Mouse (Mus musculus) lung, embryonic 14.5 days (tissue): Measurements from ENCODE around the gene Arhgef7. TPM values are rescaled to one million over a fixed set of nuclear protein-coding genes. Genes with fewer than 3 reads are reported as not detected.

Experiments used
- ATAC-seq: fragments of 200-750 bp; cut with Nextera tagmentation; 2 replicates; pipeline ENCODE4 v1.8.0; 2017; ENCODE audit warnings: mild to moderate bottlenecking, moderate TSS enrichment, moderate library complexity; ENCODE audit not compliant: insufficient read depth
- DNase-seq: peaks from one replicate; pipeline ENCODE4 v3.0.0-alpha.2; 2015
- H3K27ac ChIP-seq: fragments of 300-500 bp; sonication (generic); 2 replicates; pipeline ENCODE4 v1.5.1; 2014; ENCODE audit warnings: low read depth, mild to moderate bottlenecking, moderate library complexity
- H3K27me3 ChIP-seq: fragments of 300-500 bp; sonication (generic); 2 replicates; pipeline ENCODE4 v1.6.1; 2014; ENCODE audit warnings: low read length, control low read depth; ENCODE audit not compliant: insufficient read depth
- H3K36me3 ChIP-seq: fragments of 300-500 bp; sonication (generic); 2 replicates; pipeline ENCODE4 v1.6.1; 2014; ENCODE audit warnings: control low read depth; ENCODE audit not compliant: insufficient read depth
- H3K4me1 ChIP-seq: fragments of 300-500 bp; sonication (generic); 2 replicates; pipeline ENCODE4 v1.6.1; 2014; ENCODE audit warnings: antibody characterized with exemption, control low read depth; ENCODE audit not compliant: insufficient read depth
- H3K4me2 ChIP-seq: fragments of 300-500 bp; sonication (generic); 2 replicates; pipeline ENCODE4 v1.6.1; 2014; ENCODE audit warnings: mild to moderate bottlenecking
- H3K4me3 ChIP-seq: fragments of 300-500 bp; sonication (generic); 2 replicates; pipeline ENCODE4 v1.5.1; 2014; ENCODE audit warnings: low read depth, low read length
- H3K9ac ChIP-seq: fragments of 300-500 bp; sonication (generic); 2 replicates; pipeline ENCODE4 v1.6.1; 2014
- H3K9me3 ChIP-seq: fragments of 300-500 bp; sonication (generic); 2 replicates; pipeline ENCODE4 v1.6.1; 2016; ENCODE audit warnings: low read depth, low read length, control low read depth
- CTCF ChIP-seq: IDR thresholded peaks from 2 replicates; pipeline ENCODE4 v1.5.1; 2016; ENCODE audit warnings: antibody characterized with exemption, low read depth
- WGBS: fragments of 180-500 bp; shearing (Covaris S2); extraction: QIAGEN DNeasy Blood & Tissue Kit; methylation state at CpG from one replicate; pipeline ENCODE4 v1.1.7; 2014; 5-methylcytosine and 5-hydroxymethylcytosine counted together
- polyA plus RNA-seq: library from polyadenylated mRNA; unstranded; fragments of >200 nt; fragmentation: Nextera tagmentation; extraction: Ambion mirVana; gene quantifications from 2 replicates; pipeline ENCODE4 v1.2.1, GENCODE M21; 2014

Arhgef7 gene
- polyA plus RNA-seq, 1 experiment from 2014 or later = 41.6 TPM

GRCm38 (mm10) chr8:11717194-11717593, 10.3 kb upstream of the Arhgef7 start:
- Histone ChIP-seq H3K4me3 (no peak overlapping the region), H3K27me3 (no peaks in the 10 kb centered on the region; the same call in 1 of the 2 replicates), H3K9ac (no peak overlapping the region), H3K36me3 (no peaks in the 10 kb centered on the region), H3K27ac (no peak overlapping the region), H3K4me2 (no peak overlapping the region), H3K4me1 (no peaks in the 10 kb centered on the region), H3K9me3 (no peaks in the 10 kb centered on the region)
- DNase-seq (no peak), ATAC-seq (no peak)
- TF ChIP-seq CTCF = no peak
- WGBS = 53% methylated on average over 4 of the region's 4 CpGs

GRCm38 (mm10) chr8:11727273-11727650, 259 bp upstream of the Arhgef7 start:
- Histone ChIP-seq H3K9me3 (no peaks in the 10 kb centered on the region), H3K9ac (peak overlapping the region; percentile 54), H3K4me1 (no peaks in the 10 kb centered on the region), H3K4me3 (peak overlapping the region; percentile 54), H3K36me3 (no peaks in the 10 kb centered on the region), H3K27ac (no peak overlapping the region; the same call in 1 of the 2 replicates), H3K27me3 (peaks cover 58% of the 10 kb centered on the region), H3K4me2 (peak overlapping the region; percentile 93)
- TF ChIP-seq CTCF = no peak
- ATAC-seq = peak; percentile 18; the same call in 1 of the 2 replicates
- DNase-seq = no peak
- under 1% methylated on average over 22 of the region's 22 CpGs for WGBS

GRCm38 (mm10) chr8:11728482-11729295, 1.2 kb downstream of the Arhgef7 start:
- Histone ChIP-seq H3K4me2 (peak overlapping the region; percentile 93), H3K4me1 (no peaks in the 10 kb centered on the region), H3K9ac (peak overlapping the region; percentile 54), H3K36me3 (no peaks in the 10 kb centered on the region), H3K9me3 (no peaks in the 10 kb centered on the region), H3K27me3 (peaks cover 58% of the 10 kb centered on the region), H3K27ac (peak overlapping the region; percentile 63; the same call in 1 of the 2 replicates), H3K4me3 (peak overlapping the region; percentile 54)
- TF ChIP-seq CTCF = no peak
- WGBS = 2% methylated on average over 61 of the region's 61 CpGs
- ATAC-seq (peak; percentile 20), DNase-seq (peak; percentile 47)

- Histone ChIP-seq H3K27me3 (peaks cover 47% of the 10 kb centered on the region), H3K9ac (no peak overlapping the region)
- peak; percentile 17 for DNase-seq
Measured at GRCm38 (mm10) chr8:11730271-11730940, 2.9 kb downstream of the Arhgef7 start.

GRCm38 (mm10) chr8:11735672-11736235, 8.2 kb downstream of the Arhgef7 start:
- Histone ChIP-seq H3K4me2 (no peak overlapping the region), H3K9me3 (no peaks in the 10 kb centered on the region), H3K27ac (no peak overlapping the region), H3K9ac (no peak overlapping the region), H3K27me3 (peaks cover 3% of the 10 kb centered on the region; the same call in 1 of the 2 replicates), H3K4me1 (no peaks in the 10 kb centered on the region), H3K4me3 (no peak overlapping the region), H3K36me3 (no peaks in the 10 kb centered on the region)
- 70% methylated on average over 15 of the region's 15 CpGs for WGBS
- no peak for DNase-seq
- no peak for ATAC-seq
- no peak for TF ChIP-seq CTCF

More at GRCm38 (mm10) chr8:11730271-11730940, 2.9 kb downstream of the Arhgef7 start:
- no peak for ATAC-seq
- Histone ChIP-seq H3K27ac (no peak overlapping the region), H3K4me3 (no peak overlapping the region), H3K36me3 (no peaks in the 10 kb centered on the region), H3K4me1 (no peaks in the 10 kb centered on the region), H3K4me2 (peak overlapping the region; percentile 12; the same call in 1 of the 2 replicates), H3K9me3 (no peaks in the 10 kb centered on the region)
- no peak for TF ChIP-seq CTCF
- 47% methylated on average over 12 of the region's 12 CpGs for WGBS

GRCm38 (mm10) chr8:11737096-11737495, 9.6 kb downstream of the Arhgef7 start:
- no peak for ATAC-seq

GRCm38 (mm10) chr8:11739082-11739481, 11.6 kb downstream of the Arhgef7 start:
- ATAC-seq (no peak), DNase-seq (no peak)
- H3K27me3 ChIP-seq = no peaks in the 10 kb centered on the region
- H3K4me2 ChIP-seq = no peak overlapping the region
- no peaks in the 10 kb centered on the region for H3K9me3 ChIP-seq
- no peak overlapping the region for H3K27ac ChIP-seq
- WGBS = 73% methylated on average over 5 of the region's 5 CpGs
- H3K4me3 ChIP-seq = no peak overlapping the region
- TF ChIP-seq CTCF = no peak
- H3K36me3 ChIP-seq = no peaks in the 10 kb centered on the region
- H3K4me1 ChIP-seq = no peaks in the 10 kb centered on the region
- H3K9ac ChIP-seq = no peak overlapping the region

More at GRCm38 (mm10) chr8:11737096-11737495, 9.6 kb downstream of the Arhgef7 start:
- Histone ChIP-seq H3K9me3 (no peaks in the 10 kb centered on the region), H3K27me3 (no peaks in the 10 kb centered on the region), H3K27ac (no peak overlapping the region), H3K9ac (no peak overlapping the region), H3K36me3 (no peaks in the 10 kb centered on the region), H3K4me3 (no peak overlapping the region), H3K4me2 (no peak overlapping the region), H3K4me1 (no peaks in the 10 kb centered on the region)
- no peak for DNase-seq
- no peak for TF ChIP-seq CTCF
- WGBS = 80% methylated on average over 6 of the region's 6 CpGs
